Mouse (Mus musculus) frontal cortex, adult 2 months (tissue): ENCODE data around the gene Lpin2. TPM values are rescaled to one million over a fixed set of nuclear protein-coding genes. Genes with fewer than 3 reads are reported as not detected.

ENCODE experiments used
- DNase-seq, 2 experiments: peaks; one replicate each; pipeline ENCODE4 v3.0.0; 2022; ENCODE audit warnings: low spot score in 1 of 2; ENCODE audit errors: extremely low spot score in 1 of 2
- polyA plus RNA-seq: library from polyadenylated mRNA; depleted of rRNA; stranded (reverse); fragments of >200 nt; gene quantifications from 2 replicates; pipeline ENCODE4 v1.2.3, GENCODE M21; 2012

Gene Lpin2
- polyA plus RNA-seq, 1 experiment = 47.1 TPM

GRCm38 (mm10) chr17:71196415-71196814, 14.1 kb downstream of the Lpin2 start:
- DNase-seq = no peak

- DNase-seq = no peak
These were observed 17.0 kb downstream of the Lpin2 start for GRCm38 (mm10) chr17:71199346-71199745.

GRCm38 (mm10) chr17:71202136-71202535, 19.8 kb downstream of the Lpin2 start:
- DNase-seq = no peak

- no peak for DNase-seq
These were observed 21.8 kb downstream of the Lpin2 start for GRCm38 (mm10) chr17:71203998-71204808.

GRCm38 (mm10) chr17:71204809-71205091, 22.4 kb downstream of the Lpin2 start:
- DNase-seq = no peak

- no peak for DNase-seq
These were observed 24.0 kb downstream of the Lpin2 start for GRCm38 (mm10) chr17:71206136-71206893.

- DNase-seq = no peak
These were observed 24.9 kb downstream of the Lpin2 start for GRCm38 (mm10) chr17:71207268-71207667.

GRCm38 (mm10) chr17:71208376-71208775, 26.0 kb downstream of the Lpin2 start:
- DNase-seq = no peak

- no peak for DNase-seq
These were observed 26.6 kb downstream of the Lpin2 start for GRCm38 (mm10) chr17:71208921-71209320.

- DNase-seq = no peak
These were observed 27.6 kb downstream of the Lpin2 start for GRCm38 (mm10) chr17:71209936-71210335.

GRCm38 (mm10) chr17:71211962-71212646, 29.7 kb downstream of the Lpin2 start:
- no peak for DNase-seq

- DNase-seq = no peak
These were observed 31.3 kb downstream of the Lpin2 start for GRCm38 (mm10) chr17:71213666-71214065.

GRCm38 (mm10) chr17:71214514-71215240, 32.3 kb downstream of the Lpin2 start:
- no peak for DNase-seq

GRCm38 (mm10) chr17:71215241-71215839, 33.0 kb downstream of the Lpin2 start:
- no peak for DNase-seq

- DNase-seq = no peak
These were observed 33.9 kb downstream of the Lpin2 start for GRCm38 (mm10) chr17:71216263-71216662.

GRCm38 (mm10) chr17:71217111-71217685, 34.8 kb downstream of the Lpin2 start:
- DNase-seq = no peak

GRCm38 (mm10) chr17:71221383-71221782, 39.0 kb downstream of the Lpin2 start:
- DNase-seq = no peak

GRCm38 (mm10) chr17:71223676-71224075, 41.3 kb downstream of the Lpin2 start:
- DNase-seq = peak in 1 of 2 experiments; percentile 40

- no peak for DNase-seq
These were observed 42.2 kb downstream of the Lpin2 start for GRCm38 (mm10) chr17:71224521-71224920.

GRCm38 (mm10) chr17:71225091-71225490, 42.7 kb downstream of the Lpin2 start:
- no peak for DNase-seq
